9 mouse cellular contexts compared by ENCODE assay signal in genomic region chr8:91799016-91799581, GRCm38 (mm10). TPM values are rescaled to one million over a fixed set of nuclear protein-coding genes. Genes with fewer than 3 reads are reported as not detected.
DNase-seq lines count a peak whose midpoint lies in the region; ATAC-seq and TF ChIP-seq lines count a peak whose summit lies in the region.
"Had no signal": no experiment of that assay in that cellular context is flagged by ENCODE, and none has a peak within 500 bp of the region (broad histone marks: within the 10 kb centered on the region; RNA-seq: fewer than 3 reads in every experiment).

No protein-coding gene starts in this region.

- no peak for ATAC-seq in hindbrain, embryonic 11.5 days (ENCODE audit: low FRiP score)
- no peak for ATAC-seq in midbrain, embryonic 11.5 days (ENCODE audit: low FRiP score)

- intact Hi-C loops in heart, postnatal 14 days (cut with DNase I), result loop anchor here (5.0 kb wide), 2 partner anchors 312 to 602 kb away; partner anchors contain the start of gene Aktip

- H3K9ac ChIP-seq in hindbrain, embryonic 11.5 days (ENCODE audit: low read depth, low read length), result peak overlapping the region; percentile 99
- H3K9ac ChIP-seq in midbrain, embryonic 11.5 days (ENCODE audit: low read length), result peak overlapping the region; percentile 99

- peak overlapping the region; percentile 84 for H3K4me2 ChIP-seq in hindbrain, embryonic 11.5 days (replicated peaks; ENCODE audit: low read depth, low read length)
- peak overlapping the region; percentile 71 for H3K4me2 ChIP-seq in midbrain, embryonic 11.5 days

- no peak for TF ChIP-seq CTCF in brain, embryonic 14.5 days (IDR thresholded peaks at IDR 0.05; ENCODE audit: borderline replicate concordance, extremely low read depth, insufficient read depth, insufficient read length)

- 4% methylated on average over 16 of the region's 16 CpGs for WGBS in hindbrain, embryonic 11.5 days
- WGBS in midbrain, embryonic 11.5 days, result 6% methylated on average over 16 of the region's 16 CpGs

- peak overlapping the region; percentile 99 for H3K27ac ChIP-seq in hindbrain, embryonic 11.5 days (ENCODE audit: low read depth, low read length)
- peak overlapping the region; percentile 100 for H3K27ac ChIP-seq in midbrain, embryonic 11.5 days (ENCODE audit: low read depth, low read length)

- H3K36me3 ChIP-seq in hindbrain, embryonic 11.5 days (ENCODE audit: control insufficient read depth, insufficient read depth, low read length), result no peaks in the 10 kb centered on the region
- H3K36me3 ChIP-seq in midbrain, embryonic 11.5 days (ENCODE audit: control insufficient read depth, insufficient read depth, low read length), result peaks cover 10% of the 10 kb centered on the region

- H3K9me3 ChIP-seq in hindbrain, embryonic 11.5 days (ENCODE audit: control insufficient read depth, low read length), result no peaks in the 10 kb centered on the region
- no peaks in the 10 kb centered on the region for H3K9me3 ChIP-seq in midbrain, embryonic 11.5 days (ENCODE audit: control insufficient read depth, low read length)

- H3K27me3 ChIP-seq in hindbrain, embryonic 11.5 days (ENCODE audit: control insufficient read depth, insufficient read depth, low read length), result peaks cover 2% of the 10 kb centered on the region; the same call in 1 of the 2 replicates
- H3K27me3 ChIP-seq in midbrain, embryonic 11.5 days (ENCODE audit: control insufficient read depth, insufficient read depth, low read length), result peaks cover 16% of the 10 kb centered on the region

- no peak for TF ChIP-seq POLR2A in brain, embryonic 14.5 days (IDR thresholded peaks at IDR 0.05; ENCODE audit: borderline replicate concordance, extremely low read depth, insufficient read depth, insufficient read length, poor library complexity, severe bottlenecking)

- H3K4me1 ChIP-seq in hindbrain, embryonic 11.5 days (replicated peaks; ENCODE audit: control insufficient read depth, insufficient read depth, low read length), result peaks cover 4% of the 10 kb centered on the region
- H3K4me1 ChIP-seq in midbrain, embryonic 11.5 days (ENCODE audit: control insufficient read depth, insufficient read depth, low read length), result peaks cover 30% of the 10 kb centered on the region

- peak; percentile 84 for DNase-seq in heart, adult 11 months
- DNase-seq in heart, postnatal 14 days, result no peak
- DNase-seq in brain, embryonic 14.5 days (ENCODE audit: low read depth), result peak; percentile 25
- DNase-seq in hindbrain, embryonic 11.5 days (ENCODE audit: low spot score), result peak; percentile 62
- DNase-seq in midbrain, embryonic 11.5 days (ENCODE audit: low spot score, missing footprints), result peak; percentile 95
- DNase-seq in spleen, postnatal 36 days (ENCODE audit: low spot score in 2 of 2), result no peak
- no peak for DNase-seq in yolk sac, embryonic 10.5 days (ENCODE audit: low spot score)
- no peak for DNase-seq in spleen, adult 12 weeks (ENCODE audit: low spot score)
- DNase-seq: B cell, adult 2 months had no signal

- peak overlapping the region; percentile 94 for H3K4me3 ChIP-seq in hindbrain, embryonic 11.5 days (ENCODE audit: low read depth, low read length)
- H3K4me3 ChIP-seq in midbrain, embryonic 11.5 days (ENCODE audit: low read depth, low read length), result peak overlapping the region; percentile 99

RNA-seq across cellular contexts. Expression of gene Irx3, which starts 2.8 kb away (rescaled TPM):
- total RNA-seq in heart, postnatal 14 days (2021), result 10 to 100 TPM; 22.5 to 31.6 TPM
- polyA plus RNA-seq in brain, embryonic 14.5 days (2012; rRNA removed), result 17.4 and 33.7 TPM in 2 replicates
- 26.2 and 28.1 TPM in 2 replicates for polyA plus RNA-seq in hindbrain, embryonic 11.5 days (2014; fragmentation: Nextera tagmentation; extraction: Ambion mirVana)
- polyA plus RNA-seq in midbrain, embryonic 11.5 days (2014; fragmentation: Nextera tagmentation; extraction: Ambion mirVana), result 38.7 and 45.1 TPM in 2 replicates

Comparison
In these comparisons a context has a peak if more than half of its experiments do, and no peak if none do; other contexts are left out.
1. DNase-seq: peak in heart, adult 11 months (single experiment), brain, embryonic 14.5 days (single experiment), hindbrain, embryonic 11.5 days (single experiment) and midbrain, embryonic 11.5 days (single experiment); none in heart, postnatal 14 days (0 of 2), spleen, postnatal 36 days (0 of 2), yolk sac, embryonic 10.5 days (single experiment) and spleen, adult 12 weeks (single experiment).